Mouse (Mus musculus) megakaryocyte, adult 5-6 weeks (primary cell): ENCODE measurements around the gene Gclm. TPM values are rescaled to one million over a fixed set of nuclear protein-coding genes. Genes with fewer than 3 reads are reported as not detected.

ENCODE experiments used
- ATAC-seq: 2 replicates; pipeline ENCODE4 v1.8.0; 2016; ENCODE audit warnings: mild to moderate bottlenecking, inconsistent platforms; ENCODE audit not compliant: poor library complexity, severe bottlenecking
- total RNA-seq, 2 experiments: library from RNA; stranded (forward) in 1 of 2; stranded (reverse) in 1 of 2; fragments of 153-499, 151-499 nt in 1 of 2; fragments of 221-1000, 200-1000 nt in 1 of 2; gene quantifications; 2 replicates each; pipeline versions ENCODE4 v1.2.3 to v1.2.4; 2015 to 2017

The Gclm gene
- total RNA-seq, 2 experiments from 2014 or later, result 20.2 to 67.7 TPM

GRCm38 (mm10) chr3:122291828-122292227 is 46.5 kb downstream of the Gclm start:
- no peak for ATAC-seq

DNA sequence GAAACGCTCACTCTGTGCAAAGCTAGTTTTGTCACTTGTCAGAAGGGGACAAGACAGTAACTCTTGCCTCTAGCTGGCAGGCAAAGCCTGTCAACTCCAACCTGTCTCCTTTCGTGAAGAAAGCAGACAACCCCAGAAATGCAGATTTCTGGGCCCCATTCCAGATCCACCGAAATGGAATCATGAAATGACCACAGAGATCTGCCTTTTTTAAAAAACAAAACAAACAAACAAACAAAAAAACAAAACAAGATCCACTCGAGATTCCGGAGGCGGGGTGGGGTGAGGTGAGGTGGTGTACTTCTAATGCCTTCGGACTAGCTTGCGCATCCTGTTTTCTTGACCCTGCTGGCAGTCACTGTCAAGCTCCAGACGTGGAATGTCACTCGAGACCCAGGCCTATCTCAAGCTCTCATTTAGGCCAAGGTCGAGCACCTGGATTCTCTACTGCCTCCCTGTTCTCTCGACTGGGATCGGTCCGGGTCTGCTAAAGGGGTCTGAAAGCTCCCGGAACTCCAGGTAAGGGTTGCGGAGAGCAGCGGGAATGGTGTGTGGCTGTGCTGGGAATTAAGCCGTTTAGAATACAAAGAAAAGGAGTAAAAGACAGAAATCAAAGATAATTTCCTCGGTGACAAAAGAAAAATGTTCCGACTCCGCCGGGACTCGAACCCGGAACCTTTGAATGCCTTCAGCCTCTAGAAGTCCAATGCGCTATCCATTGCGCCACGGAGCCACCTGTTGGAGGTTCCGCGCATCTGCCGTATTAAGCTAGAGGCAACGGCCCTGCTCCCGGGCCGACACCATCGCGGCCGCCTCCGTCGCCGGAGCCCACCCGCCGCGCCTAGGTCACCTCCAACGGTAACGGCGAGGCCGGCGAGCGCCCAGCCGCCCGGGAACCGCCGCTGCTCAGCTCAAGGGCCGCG is 47.2 kb downstream of the Gclm start:
- ATAC-seq, result peak; percentile 63

GRCm38 (mm10) chr3:122293223-122293953 is 48.0 kb downstream of the Gclm start:
- peak; percentile 61 for ATAC-seq

GRCm38 (mm10) chr3:122293954-122294850 is 48.8 kb downstream of the Gclm start, which contains the start of gene Bcar3:
Gene Bcar3, plus strand, starts transcription at chr3:122294136.
- peak; percentile 61 for ATAC-seq

- ATAC-seq, result peak; percentile 34
These were observed 50.2 kb downstream of the Gclm start for GRCm38 (mm10) chr3:122295511-122295910.

DNA sequence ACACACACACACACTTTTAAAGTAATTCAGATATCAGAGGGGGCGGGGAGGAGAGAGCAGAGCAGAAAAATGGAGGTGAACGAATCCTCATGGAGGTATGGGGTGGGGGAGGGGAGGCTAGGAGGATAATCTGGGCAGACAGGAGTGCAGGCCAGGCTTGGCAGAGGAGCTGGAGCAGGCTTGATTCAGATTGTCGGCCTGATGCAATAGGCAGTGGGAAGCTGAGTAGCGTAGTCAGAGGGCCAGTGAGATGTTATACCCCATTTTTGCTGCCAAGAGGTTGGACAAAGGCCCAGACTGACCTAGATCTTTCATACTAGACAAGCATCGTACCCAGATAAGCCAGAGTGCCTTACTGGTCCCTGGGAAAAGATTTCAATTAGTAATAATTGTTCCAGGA is 51.6 kb downstream of the Gclm start:
- ATAC-seq, result no peak

- ATAC-seq, result peak; percentile 64
These were observed 55.9 kb downstream of the Gclm start for GRCm38 (mm10) chr3:122300983-122301919.

DNA sequence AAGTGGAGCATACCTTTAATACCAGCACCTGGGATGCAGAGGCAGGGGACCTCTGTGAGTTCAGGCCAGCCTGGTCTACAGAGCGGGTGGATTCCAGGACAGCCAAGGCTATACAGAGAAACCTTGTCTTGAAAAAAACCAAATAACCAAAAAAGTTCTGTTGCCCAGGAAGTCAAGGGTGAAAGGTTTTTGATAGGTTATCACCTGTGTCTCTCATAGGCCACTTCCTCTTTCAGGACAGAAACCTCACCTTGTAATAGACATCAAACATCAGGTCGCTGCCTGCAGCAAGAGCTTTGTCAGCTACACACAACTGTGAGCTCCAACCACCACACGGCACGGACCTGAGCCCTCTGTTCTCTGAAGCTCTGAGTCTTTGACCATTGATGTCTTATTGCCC is 59.2 kb downstream of the Gclm start:
- ATAC-seq, result no peak

- ATAC-seq, result peak; percentile 18; the same call in 1 of the 2 replicates
These were observed 62.7 kb downstream of the Gclm start for GRCm38 (mm10) chr3:122307894-122308671.

DNA sequence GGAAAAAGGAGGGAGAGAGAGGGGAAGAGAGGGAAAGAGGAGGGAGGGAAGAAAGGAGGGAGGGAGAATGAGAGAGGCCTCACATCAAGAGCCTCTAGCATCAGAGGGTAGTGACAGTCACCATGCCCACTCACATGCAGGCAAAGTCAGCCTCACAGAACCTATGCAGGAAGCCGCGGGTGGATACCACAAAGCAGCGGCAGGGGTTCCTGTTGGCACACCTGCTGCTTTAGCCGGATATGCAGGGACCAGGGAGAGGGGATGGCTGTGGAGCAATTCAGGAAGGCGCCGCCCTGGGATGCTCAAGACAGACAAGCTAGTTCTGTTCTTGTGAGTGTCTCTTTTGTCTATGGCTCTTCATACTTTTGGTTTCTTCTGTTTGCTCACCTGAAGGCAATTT is 63.6 kb downstream of the Gclm start:
- ATAC-seq, result no peak

DNA sequence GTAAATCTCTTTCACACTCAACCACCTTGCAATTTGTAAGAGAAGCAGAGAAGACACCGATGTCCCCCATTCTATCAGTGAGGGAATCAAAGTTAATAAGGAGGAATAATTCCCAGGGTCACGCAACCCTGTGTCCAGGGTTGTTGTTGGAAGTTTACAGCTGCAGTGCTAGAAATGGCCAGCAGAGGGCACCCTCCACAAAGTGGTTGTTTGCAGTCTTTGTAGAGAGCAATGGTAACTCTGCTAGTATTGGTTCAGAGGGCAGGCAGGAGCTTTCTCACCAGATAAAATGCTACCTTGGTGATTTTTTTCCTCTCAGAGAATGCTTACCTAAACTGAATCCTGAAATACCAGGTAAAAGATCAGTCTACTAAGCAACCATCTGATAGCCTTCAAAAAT is 66.7 kb downstream of the Gclm start:
- ATAC-seq, result peak; percentile 83

GRCm38 (mm10) chr3:122312936-122313629 is 67.7 kb downstream of the Gclm start:
- no peak for ATAC-seq

DNA sequence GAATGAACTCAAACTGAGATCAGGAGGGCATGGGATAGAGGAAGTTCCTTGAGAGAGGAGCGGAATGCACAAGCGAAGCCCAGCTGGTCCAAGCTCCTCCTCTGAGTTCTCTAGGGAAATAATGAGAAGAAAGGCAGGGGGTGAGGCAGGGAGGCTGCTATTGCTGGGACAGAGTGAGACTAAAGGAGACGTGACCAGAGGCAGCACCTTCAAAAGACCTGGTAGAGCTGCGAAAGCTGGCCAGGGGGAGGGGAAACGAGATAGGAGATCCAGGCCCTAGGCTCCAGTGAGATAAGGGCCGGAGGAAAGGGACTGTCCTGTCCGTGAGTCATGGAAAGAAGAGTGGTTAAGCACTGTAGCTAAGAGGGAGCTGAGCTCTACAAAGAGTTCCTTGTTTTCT is 68.6 kb downstream of the Gclm start:
- no peak for ATAC-seq

DNA sequence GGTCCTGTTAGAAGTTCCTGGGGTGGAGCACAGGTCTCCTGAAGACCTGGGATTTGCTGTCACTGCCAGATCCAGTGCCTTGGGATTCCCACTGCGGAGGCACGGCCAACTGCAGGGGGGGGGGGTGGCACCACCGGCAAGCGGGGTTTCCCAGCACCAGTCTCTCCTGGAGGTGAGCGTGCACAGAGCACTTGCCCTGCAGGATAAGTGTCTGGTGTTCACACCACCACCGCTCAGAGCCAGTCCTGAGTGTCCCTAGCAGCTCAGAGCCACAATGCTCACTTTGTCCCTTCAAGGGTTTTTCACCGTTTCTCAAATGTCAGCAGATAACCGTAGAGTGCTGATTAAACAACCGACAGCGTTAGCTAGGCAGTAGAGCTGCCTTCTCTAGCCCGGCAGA is 71.3 kb downstream of the Gclm start:
- ATAC-seq, result no peak

DNA sequence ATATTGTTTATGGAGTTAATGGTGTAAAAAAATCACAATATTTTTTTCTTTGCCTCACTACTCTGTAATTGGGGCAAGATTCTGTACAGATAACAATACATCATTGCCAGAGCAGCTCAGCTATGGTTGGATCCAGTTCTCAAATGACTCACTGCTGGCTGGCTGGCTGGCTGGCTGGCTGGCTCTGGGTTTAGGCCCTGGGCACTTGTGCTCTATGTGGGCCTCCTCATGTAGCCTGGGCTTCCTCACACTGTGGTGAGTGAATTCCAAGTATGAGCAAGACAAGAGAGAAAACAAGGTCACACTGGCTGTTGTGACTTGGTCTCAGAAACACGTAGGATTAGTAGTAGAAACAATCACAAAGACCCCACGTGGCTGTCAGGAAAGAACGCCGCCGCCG is 72.0 kb downstream of the Gclm start:
- ATAC-seq, result no peak
